Mouse (Mus musculus): ENCODE results near the gene Cd99l2.

GRCm38 (mm10) chrX:71408386-71408785 is 84.3 kb downstream of the Cd99l2 start:
- TF ChIP-seq POLR2A (IDR thresholded peaks at IDR 0.05; ENCODE audit: borderline replicate concordance, extremely low read depth, low read depth, low read length) (no peak), CTCF (IDR thresholded peaks at IDR 0.05; ENCODE audit: insufficient read depth, low read length) (no peak)

Data from lung, adult 2 months (tissue).